Mouse (Mus musculus): Measurements from ENCODE around the gene Exoc4. TPM values are rescaled to one million over a fixed set of nuclear protein-coding genes. Genes with fewer than 3 reads are reported as not detected.
A peak's percentile ranks its signal among the peaks of the same experiment; 100 is the strongest.

Gene Exoc4
- total RNA-seq, 1 experiment from 2014 or later = 73.9 TPM

DNA sequence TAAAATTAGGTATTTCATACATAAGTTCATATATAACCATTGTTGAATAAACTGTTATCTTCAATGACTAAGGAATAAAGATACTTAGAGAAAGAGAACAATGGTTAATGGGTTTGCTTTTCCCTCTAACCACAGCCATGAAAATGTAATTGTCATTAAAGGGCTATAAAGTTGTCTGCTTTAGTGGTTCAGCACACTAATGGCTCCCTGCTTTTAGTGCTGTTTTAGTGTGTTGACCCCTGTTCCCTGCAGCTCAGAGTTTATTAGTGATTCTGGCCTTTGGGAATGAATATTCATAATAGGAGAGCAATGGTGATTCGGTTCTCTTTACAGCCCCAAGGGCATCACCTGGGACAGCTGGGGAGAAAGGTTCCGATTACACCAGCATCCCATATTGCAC lies 483.3 kb downstream of the Exoc4 start:
- ATAC-seq (replicated peaks; ENCODE audit: low read depth, poor library complexity, severe bottlenecking) = no peak

DNA sequence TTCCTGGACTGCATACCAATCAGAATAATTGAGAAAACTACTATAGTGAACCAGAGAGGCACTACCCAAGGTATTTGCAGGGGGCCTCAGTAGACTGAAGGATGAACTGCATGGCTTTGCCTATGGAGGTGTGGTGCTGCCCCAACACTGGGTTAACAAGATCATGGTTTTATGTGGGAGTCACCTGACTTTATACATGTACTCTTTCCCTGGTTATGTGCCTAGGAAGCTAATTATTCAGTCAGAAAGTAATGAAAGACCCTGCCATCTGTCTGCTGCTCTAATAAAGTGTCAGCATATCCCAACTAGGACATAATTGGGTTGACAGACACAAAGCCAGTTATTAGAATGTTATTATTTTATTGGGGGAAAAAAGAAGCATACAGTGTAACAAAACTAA lies 484.7 kb downstream of the Exoc4 start:
- ATAC-seq (replicated peaks; ENCODE audit: low read depth, poor library complexity, severe bottlenecking) = no peak

DNA sequence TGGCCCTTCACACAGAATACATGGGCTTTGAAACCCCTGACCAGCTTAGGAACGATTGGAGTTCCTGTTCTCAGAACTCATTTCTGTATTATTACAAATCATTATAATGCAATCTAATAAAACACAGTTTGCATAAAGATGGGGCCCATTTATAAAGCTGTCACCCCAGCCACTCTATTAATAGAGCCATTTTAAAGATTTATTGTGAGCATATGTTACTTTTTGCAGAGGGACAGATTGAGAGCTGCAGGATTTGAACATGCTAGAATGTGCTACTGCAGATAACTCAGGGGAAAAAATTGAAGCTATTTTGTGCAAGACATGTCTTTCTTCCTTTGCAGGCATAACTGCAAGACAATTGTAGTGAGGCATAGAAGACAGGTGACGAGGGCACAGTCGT lies 485.1 kb downstream of the Exoc4 start:
- no peak for ATAC-seq (replicated peaks; ENCODE audit: low read depth, poor library complexity, severe bottlenecking)

DNA sequence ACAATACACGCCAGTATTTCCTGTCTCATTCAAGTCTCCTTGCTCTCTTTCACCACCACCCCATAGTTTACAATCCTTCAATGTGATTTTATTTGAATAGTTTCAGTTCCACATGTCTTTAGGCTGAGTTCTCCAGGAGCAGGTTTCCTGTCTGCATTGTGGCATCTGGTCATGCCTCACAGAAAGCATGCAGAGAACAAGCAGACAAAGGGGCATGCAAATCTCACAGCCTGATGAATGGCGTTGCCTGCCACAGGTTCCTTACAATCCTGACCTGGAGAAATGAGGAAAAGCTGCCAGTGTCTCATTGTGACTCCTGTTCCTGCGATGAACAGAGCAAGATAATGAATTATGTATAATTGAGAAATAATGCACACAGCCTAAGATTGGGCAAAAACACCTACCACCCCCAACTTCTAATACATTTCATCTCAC lies 490.0 kb downstream of the Exoc4 start:
- ATAC-seq (replicated peaks; ENCODE audit: low read depth, poor library complexity, severe bottlenecking) = 0 out of 2 replicates have a peak, but pooled peaks have one; percentile 29

DNA sequence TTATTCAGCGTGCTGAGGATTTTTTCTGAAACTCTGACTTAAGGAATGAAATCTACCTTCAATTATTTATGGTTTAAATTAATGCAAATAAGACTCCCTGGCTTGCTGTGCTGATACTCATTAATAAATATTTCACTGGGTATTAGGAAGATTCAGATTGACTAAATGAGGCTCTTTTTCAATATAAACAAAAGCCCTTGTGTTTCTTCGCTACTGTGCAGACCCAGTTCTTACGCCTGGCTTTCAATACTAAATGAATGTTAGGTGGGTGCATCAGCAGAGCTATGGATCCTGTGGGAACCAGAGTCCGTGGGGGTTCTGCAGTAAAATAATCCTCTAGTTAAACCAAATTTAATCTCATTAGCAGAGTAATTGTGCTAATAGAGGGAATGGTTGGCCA lies 490.4 kb downstream of the Exoc4 start:
- no peak for ATAC-seq (replicated peaks; ENCODE audit: low read depth, poor library complexity, severe bottlenecking)

DNA sequence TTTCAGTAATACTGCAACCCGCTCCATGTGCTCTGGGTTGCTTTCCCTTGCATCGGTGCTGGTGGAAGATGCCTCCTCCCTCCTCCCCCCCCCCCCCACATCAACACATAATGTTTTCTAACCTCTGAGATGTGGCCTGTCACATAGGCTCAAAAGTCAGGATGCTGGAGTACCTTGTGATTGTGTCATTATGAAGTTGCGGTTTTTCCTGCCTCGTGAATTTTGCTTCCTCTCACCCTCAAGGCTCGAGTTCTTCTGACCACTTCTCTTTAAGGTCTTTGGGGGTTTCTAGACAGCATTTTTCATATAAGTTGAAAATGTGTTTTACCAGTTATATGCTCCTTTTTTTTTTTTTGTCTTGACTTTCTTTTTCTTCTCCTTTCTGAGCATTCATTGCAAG lies 507.1 kb downstream of the Exoc4 start:
- ATAC-seq (replicated peaks; ENCODE audit: low read depth, poor library complexity, severe bottlenecking) = peak; percentile 85

DNA sequence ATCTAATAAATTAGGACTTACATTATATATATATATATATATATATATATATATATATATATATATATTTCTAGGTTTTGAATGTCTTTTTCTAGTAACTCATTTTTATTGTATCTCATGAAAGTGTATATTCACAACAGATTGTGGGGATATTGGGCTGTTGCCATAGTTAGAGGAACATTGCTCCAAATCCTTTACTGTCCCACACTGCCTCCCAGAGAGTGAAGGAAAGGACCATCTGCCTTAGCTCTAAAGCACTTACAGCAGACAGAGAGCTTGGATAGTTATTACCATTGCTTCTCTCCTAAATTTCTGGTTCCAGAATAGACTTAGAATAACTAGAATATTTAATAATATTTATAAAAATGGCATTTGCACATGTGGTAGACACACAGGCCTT lies 512.7 kb downstream of the Exoc4 start:
- no peak for ATAC-seq (replicated peaks; ENCODE audit: low read depth, poor library complexity, severe bottlenecking)

DNA sequence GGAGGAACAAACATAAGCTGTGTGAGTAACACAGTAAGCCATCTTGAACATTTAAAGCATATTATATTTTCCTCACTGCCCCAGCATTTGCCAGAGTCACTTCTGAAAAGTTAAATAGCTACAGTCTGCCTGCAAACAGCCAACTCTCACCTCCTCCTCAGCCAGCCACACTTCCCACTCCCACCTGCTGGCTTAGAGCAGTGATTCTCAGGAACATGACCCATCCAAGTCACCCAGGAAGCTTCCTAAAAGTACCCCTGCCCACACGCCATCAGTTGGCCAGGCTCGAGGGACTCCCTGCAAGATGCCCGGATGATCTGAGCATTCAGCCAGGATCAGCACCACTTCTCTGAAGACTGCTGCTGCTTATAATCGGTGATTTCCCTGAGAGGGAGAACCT lies 514.4 kb downstream of the Exoc4 start:
- ATAC-seq (replicated peaks; ENCODE audit: low read depth, poor library complexity, severe bottlenecking) = no peak

DNA sequence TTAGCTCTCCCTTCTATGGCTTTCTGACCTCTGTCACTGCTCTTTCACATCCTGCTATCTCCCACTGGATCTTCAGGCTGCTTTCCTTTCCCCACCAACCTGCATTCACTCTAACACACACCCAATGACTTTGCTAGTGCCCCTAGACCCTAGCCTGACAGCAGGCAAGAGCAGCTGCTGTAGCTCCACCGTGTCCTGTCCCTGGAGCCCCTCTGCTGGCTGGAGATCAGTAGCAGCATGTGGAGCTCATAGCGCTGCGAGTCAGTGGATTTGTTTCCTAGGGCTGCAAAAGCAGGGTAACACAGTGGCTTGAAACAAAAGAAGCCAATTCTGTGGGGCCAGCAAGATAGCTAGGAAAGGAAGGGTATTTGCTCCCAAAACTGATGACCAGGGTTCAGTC lies 515.1 kb downstream of the Exoc4 start:
- ATAC-seq (replicated peaks; ENCODE audit: low read depth, poor library complexity, severe bottlenecking) = no peak

DNA sequence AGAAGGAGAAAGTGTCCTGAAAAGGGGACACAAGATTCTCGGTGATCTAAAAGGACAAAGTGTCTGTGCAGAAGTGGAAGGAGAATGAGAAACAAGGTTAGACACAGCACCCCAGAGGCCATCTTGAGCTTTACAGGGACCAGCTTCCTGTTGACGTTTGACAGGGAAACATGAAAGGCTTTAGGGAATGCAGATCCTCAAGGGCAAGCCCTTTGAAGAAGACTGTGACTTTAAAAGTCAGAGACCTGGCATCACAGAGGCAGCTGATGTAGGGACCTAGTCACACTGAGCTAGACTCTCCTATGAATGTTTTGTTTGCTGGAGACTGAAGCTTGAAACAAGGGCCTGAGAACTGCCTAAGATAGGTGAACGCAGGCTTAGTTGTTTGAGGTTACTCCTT lies 520.4 kb downstream of the Exoc4 start:
- ATAC-seq (replicated peaks; ENCODE audit: low read depth, poor library complexity, severe bottlenecking) = no peak

DNA sequence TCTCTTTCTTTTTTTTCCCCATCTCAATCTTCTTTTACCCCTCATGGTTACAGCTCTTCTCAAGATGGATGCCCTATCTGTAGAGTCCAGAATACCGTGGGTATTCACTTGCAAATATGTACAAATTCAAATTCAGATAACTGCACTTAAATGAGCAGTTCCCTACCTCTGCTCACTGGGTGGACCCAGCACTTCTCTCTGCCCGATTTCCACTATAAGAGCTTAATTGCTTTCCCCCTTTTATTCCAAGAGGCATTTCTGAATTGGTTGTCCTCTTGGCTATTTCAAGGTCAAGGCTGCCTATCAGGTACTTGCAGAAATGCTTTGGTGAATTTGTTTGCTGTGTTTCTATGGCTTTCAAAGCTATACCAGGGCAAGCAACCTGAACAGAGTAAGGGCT lies 521.1 kb downstream of the Exoc4 start:
- ATAC-seq (replicated peaks; ENCODE audit: low read depth, poor library complexity, severe bottlenecking) = no peak

DNA sequence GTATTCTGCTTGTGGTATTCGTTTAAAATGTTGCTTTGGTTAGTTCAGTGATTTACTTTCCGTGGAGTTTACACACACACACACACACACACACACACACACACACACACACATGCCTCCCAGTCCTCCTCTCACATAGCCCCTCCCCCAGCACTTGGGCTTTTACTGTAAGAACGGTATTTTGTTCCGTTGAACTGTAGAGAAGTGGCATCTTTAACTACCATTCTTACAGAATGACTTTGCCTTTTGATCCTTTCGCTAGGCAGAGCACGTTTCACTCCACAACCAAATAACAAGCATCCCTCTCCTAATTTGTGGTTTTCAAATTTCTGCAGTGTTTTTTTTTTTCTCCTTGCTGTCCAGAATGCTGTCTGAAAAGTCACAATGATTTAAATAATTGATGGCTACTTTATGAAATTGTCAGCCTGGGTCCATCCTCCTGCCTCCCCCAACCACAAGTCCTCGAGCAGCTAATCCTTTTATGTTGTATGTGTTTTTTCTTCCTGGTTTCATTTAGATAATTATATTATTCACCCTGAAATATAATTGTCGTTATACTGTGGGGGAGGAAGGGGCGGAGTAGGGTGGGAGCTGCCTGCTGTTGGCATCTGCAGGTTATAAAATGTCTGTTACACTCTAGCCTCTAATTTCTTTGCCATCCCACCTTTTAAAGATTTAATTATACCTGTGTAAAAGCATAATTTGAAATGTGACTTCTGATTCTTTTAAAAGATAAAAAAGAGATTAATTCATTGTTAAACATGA lies 523.8 kb downstream of the Exoc4 start:
- ATAC-seq (replicated peaks; ENCODE audit: low read depth, poor library complexity, severe bottlenecking) = no peak

DNA sequence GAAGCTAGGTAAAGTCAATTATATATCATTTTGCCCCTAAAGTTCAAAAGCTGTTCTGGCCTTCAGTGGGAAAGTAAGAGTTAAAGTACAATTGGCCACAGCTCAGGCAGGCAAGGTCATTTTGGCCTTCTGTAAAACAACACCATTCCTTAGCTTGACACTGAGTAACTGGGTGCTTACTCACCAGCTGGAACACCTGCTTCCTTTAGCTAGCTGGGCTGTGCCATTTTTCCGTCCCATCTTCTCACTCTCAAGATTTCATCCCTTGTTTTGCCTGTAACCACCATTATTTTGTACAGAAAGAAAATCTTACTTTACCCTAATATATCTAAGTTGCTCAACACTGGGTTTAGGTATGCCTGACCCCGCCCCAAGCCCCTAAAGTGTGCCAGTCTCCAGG lies 543.7 kb downstream of the Exoc4 start:
- no peak for ATAC-seq (replicated peaks; ENCODE audit: low read depth, poor library complexity, severe bottlenecking)

DNA sequence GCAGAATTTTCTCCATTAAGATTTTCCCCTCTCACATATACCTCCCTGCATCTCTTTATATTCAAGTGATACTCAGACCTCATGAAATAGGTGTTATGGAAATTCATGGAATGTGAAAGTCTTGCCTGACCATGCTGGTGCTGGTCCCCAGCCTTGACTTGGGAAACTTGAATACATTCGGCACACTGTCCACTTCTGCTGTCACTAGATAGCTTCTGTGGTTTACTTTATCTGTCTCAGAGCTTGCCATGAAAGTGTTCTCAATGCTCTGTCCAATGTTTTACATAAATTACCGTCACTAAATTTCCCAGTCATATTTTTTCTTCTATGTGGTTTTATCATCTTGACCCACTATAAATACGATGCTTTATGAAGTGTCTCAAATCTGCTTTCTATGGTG lies 552.4 kb downstream of the Exoc4 start:
- ATAC-seq (replicated peaks; ENCODE audit: low read depth, poor library complexity, severe bottlenecking) = no peak

DNA sequence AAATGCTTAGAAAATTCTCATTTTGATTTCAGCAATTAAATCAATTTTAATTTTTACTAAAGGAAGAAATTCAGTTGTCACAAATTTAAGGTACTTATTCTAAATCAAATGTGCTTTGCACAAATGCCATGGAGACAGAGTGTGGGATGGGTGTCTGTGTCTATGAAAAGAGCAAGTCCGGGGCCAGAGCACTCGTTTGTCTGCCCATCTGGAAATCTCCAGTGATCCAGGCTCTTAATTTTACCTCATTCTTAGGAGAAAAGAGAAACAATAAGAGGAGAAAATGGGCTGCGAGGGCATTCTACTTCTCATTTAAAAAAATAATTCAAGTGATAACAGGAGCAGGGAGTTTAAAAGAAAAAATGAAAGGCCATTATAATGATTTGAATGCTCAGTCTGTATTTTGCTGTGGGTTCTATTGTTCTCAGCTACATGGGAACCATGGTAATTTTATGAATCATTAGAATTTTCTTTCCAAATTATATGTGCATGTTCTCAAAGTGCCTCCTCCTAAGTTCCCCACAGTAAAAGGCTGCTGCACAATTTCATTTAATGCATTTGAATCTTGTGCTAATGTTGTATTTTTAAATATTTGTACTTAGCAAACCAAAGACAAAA lies 554.7 kb downstream of the Exoc4 start:
- no peak for ATAC-seq (replicated peaks; ENCODE audit: low read depth, poor library complexity, severe bottlenecking)

DNA sequence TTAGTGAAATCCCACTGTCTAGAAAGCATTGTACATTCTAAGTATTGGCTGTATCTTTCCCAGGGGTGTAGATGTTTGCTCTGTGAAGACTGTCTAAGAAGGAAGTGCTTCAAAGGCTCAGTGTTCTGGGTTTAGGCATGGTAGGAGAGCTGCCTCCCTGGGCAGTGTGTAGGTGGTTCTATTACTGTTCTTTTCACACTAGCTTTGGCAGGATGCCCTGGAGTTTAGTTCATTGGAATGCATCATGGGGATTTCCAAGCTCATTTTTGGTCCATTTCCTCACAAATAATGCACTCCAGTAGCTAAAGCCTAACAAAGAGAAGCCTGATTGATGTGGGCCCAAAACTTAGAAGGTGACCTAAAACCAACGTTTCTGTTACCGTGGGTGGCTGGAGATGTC lies 555.9 kb downstream of the Exoc4 start:
- no peak for ATAC-seq (replicated peaks; ENCODE audit: low read depth, poor library complexity, severe bottlenecking)

DNA sequence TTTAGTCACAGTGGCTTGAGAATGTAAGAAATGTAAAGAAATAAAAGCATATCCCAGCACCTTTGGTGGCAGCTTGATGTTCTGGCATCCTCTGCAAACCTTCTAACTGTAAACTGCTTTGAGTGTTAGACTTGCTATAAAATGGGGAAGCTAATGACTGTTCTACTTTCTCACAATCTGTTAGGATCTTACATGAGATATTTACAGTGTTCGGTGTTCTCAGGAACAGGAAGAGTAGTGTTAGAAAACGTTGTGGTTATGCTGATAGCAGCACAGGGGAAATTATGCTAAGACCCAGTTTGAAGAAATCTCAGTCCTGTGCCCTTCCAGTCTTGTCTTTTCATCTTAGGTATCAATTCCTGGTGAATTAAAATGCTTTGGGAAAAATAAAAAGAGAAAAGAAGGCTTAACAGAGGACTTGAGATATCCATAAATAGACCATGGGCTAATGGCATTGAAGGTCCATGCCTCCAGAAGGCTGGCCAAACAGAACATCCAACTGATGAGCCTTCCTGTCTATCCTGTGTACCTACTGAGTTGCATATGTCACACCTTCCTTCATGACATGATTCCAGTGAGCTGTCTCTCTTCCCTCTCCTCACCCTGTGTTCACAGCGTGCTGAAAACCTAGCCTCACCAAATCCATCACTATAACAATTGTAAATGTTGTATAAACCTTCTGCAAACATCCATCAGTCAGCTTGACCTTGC lies 557.3 kb downstream of the Exoc4 start:
- peak; percentile 52; the same call in 1 of the 2 replicates for ATAC-seq (replicated peaks; ENCODE audit: low read depth, poor library complexity, severe bottlenecking)

DNA sequence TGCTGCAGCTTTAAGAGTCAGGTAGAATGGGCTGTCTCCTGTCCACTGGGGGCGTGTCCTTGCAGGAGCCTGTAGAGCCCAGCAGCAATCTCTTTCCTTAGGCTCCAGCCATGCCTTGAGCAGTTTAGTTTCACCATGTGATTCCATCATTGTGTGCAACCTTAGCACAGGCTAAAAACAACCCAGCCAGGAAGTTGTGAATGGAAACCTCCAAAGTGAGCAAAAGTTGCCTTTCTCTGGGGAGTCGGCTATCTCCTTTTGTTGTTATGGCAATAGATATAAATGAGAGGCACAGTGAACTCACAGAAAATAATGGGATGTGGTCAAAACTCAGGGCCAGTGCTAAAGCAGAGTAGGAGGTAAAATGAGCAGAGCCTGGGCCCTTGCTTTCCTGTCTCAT lies 565.5 kb downstream of the Exoc4 start:
- ATAC-seq (replicated peaks; ENCODE audit: low read depth, poor library complexity, severe bottlenecking) = no peak

DNA sequence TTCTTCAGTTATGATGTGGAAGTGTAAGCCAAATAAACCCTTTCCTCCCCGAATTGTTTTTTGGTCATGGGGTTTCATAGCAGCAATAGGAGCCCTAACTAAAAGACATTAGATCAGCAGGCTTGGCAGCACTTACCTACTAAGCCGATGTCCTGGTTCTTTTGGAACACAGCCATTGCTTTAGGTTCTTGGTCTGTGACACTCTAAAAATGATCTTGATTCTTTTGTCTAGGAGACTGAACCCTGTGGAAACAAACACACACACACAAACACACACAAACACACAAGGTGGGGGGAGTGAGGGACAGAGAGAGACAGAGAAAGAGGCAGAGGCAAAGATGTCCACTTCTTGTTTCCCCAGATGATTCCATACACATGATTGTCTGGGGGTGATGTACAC lies 574.3 kb downstream of the Exoc4 start:
- ATAC-seq (replicated peaks; ENCODE audit: low read depth, poor library complexity, severe bottlenecking) = no peak

DNA sequence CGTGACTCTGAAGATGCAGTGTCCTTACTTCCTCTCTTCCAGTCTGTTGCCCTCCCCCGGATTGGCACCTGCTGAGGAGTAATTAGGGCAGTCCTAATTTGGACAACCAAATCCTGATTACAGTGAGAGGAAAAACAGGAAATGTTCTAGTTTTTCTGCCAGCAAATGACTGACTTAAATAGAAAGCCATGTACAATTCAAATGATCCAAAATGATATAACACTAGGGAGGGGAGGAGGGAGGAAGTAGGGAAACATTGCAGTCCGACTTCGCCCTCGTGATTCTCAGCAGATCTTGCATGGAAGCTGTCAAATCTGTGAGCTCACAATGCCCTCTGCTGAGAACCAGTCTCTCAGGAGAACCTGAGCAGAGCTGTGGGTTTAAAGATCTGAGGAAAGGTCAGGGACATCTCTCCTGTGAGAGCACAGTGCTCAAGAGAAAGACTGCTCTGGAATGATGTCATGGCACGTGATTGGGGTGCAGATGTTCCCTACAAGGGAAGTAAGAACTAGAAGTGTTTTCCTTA lies 575.0 kb downstream of the Exoc4 start:
- no peak for ATAC-seq (replicated peaks; ENCODE audit: low read depth, poor library complexity, severe bottlenecking)

DNA sequence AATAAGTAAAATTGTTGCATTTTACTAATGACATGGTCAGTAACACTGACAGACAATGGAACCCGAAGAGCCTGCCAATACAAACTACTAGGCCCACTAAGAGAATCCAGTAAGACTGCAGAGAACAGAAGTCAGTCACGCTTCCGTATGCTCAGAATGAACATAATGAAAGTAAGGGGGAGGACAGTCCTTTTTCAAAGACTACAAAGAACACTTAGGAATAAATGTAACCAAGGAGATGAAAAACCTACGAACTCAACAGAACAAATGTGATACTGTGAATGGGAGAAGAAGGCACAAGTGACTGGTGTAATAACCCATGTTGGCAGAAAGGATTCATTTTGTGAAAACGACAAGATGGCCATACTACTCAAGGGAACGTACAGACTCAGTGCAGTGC lies 579.6 kb downstream of the Exoc4 start:
- ATAC-seq (replicated peaks; ENCODE audit: low read depth, poor library complexity, severe bottlenecking) = no peak
